Mouse (Mus musculus) B cell, adult 67 days (primary cell): Measurements from ENCODE around the gene Pigg. TPM values are rescaled to one million over a fixed set of nuclear protein-coding genes. Genes with fewer than 3 reads are reported as not detected.

ENCODE experiments used
- total RNA-seq, 2 experiments: library from RNA; stranded (reverse); gene quantifications; 4 replicates each; pipeline ENCODE4 v1.2.4; 2023

The Pigg gene
- 1 to 10 TPM; 3.7 TPM for total RNA-seq

DNA sequence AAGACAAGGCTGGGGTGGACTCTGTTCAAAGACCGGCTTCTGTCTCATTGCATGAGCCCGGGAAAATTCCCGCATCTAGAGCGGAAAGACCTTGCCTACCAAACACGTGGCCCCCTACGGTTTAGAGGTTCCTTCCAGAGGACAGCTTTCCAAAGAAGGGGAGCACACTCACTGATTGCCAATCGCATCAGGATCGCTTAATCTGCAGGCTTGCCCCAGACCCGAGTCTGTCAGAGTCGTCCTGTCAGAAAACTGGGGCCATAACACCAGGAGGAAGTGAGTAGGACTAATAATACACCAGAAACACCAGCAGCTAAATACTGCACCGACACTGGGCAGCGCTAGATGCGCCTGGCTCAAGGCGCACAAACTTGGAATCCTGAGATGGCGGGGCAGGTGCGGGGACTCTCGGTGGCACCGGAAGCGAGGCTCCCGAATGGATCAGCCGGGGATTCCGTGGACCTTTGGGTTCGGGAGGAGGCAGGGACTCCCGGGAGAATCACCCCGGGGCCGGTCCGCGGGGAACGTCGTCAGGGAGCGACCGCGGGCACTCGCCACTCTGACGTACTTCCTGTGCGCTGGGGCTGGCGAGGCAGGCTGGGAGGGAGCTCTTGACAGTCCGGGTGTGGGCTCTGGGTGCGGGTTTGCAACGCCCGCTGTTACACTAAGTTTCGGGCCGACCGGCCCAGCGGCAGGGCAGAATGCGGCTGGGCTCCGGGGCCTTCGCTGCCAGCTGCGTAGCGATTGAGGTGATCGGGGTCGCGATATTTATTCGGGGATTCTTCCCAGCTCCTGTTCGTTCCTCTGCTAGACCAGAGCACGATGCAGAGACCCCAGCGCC is at the start of gene Pigg:
Gene Pigg, plus strand, starts transcription at position 386 of the 841 bp plus-strand sequence.

DNA sequence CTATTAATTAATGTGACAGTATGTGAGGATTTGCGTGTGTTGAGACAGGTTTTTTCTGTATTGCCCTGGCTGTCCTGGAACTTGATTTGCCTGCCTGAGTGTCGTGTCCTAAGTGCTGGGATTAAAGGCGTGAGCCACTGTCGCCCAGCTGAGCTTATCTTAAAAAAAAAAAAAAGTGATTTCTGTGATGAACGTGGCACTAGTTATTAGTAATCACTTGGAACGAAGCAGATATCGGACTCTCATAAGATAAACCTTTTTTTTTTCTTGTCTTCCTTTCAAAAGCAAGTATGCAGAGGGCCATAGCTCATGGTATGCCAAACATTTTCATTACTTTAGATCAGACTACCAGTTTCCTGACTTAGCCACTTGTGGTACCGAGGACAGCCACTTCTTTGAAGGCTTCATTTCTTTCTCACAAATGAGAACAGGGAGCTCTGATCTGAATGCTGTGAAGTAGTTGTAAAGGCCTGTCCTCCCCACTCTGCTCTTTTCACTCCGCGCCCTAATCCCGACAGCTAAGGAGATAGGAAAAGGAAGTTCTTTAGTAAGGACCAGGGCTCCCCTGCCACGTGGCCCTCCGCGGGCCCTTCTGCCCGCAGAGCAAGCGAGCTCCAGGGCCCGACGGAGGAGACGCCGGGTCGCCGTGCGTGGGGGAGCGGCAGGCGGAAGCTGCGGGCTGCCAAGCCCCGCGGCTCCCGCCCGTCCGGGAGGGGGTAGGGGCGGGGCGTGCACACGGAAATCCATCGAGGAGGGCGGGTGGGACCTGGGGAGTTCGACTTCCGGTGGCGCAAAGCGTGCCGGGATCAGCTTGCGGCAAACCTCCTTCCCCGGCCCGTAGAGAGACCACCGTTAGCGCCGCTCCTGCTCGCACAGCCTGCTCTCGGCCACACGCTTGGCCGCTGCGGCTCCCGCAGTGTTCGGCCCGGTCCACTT is 44.0 kb upstream of the Pigg start, which contains the start of gene Dr1:
Gene Dr1, plus strand, starts transcription at position 771 of the 936 bp plus-strand sequence.

GRCm38 (mm10) chr5:108367871-108368332 is 55.5 kb downstream of the Pigg start, which contains the start of gene Gm42517:
Gene Gm42517, minus strand, starts transcription at chr5:108367922.

GRCm38 (mm10) chr5:108388201-108388600 is 75.8 kb downstream of the Pigg start, which contains the start of gene Pde6b:
Gene Pde6b, plus strand, starts transcription at chr5:108388391.

Other genes starting within 250 kb of the Pigg start
- 10 to 100 TPM; 84.6 to 93.2 TPM for gene Mtf2, start 246.9 kb upstream of the Pigg start, total RNA-seq
- gene Tmed5, start 180.0 kb upstream of the Pigg start, total RNA-seq: 10 to 100 TPM; 72.1 to 76.4 TPM
- 1 to 10 TPM; 2.1 to 4.0 TPM for gene Ccdc18, start 179.7 kb upstream of the Pigg start, total RNA-seq
- 10 to 100 TPM; 33.1 to 38.0 TPM for gene Dr1, start 43.7 kb upstream of the Pigg start, total RNA-seq
- not detected for gene Gm42517, start 55.3 kb downstream of the Pigg start, total RNA-seq
- not detected for gene Pde6b, start 75.8 kb downstream of the Pigg start, total RNA-seq
- gene Atp5k, start 121.8 kb downstream of the Pigg start, total RNA-seq: 10 to 100 TPM; 61.2 to 72.5 TPM
- gene Mfsd7a, start 136.3 kb downstream of the Pigg start, total RNA-seq: not detected
- 10 to 100 TPM; 21.0 to 43.3 TPM for gene Pcgf3, start 148.6 kb downstream of the Pigg start, total RNA-seq
- not detected for gene Cplx1, start 237.4 kb downstream of the Pigg start, total RNA-seq